Mouse (Mus musculus) lung, postnatal 25 days (tissue): ENCODE data around the gene Stx18.

Experiments
- DNase-seq: peaks from one replicate; pipeline ENCODE4 v3.0.0; 2022; ENCODE audit warnings: low spot score

Gene Stx18

GRCm38 (mm10) chr5:38038710-38039592 lies at the start of gene Stx18:
Stx18 (plus strand) TSS chr5:38038742.
- peak; percentile 87 for DNase-seq

GRCm38 (mm10) chr5:37992346-37992745 lies 46.2 kb upstream of the Stx18 start:
- DNase-seq, result no peak

- DNase-seq, result no peak
Measured at GRCm38 (mm10) chr5:37998805-37999204, 39.7 kb upstream of the Stx18 start.

- no peak for DNase-seq
Measured at GRCm38 (mm10) chr5:38002573-38002972, 36.0 kb upstream of the Stx18 start.

GRCm38 (mm10) chr5:38004746-38005145 lies 33.8 kb upstream of the Stx18 start:
- no peak for DNase-seq

GRCm38 (mm10) chr5:38006415-38007347 lies 31.9 kb upstream of the Stx18 start:
- no peak for DNase-seq

GRCm38 (mm10) chr5:38009071-38009470 lies 29.5 kb upstream of the Stx18 start:
- DNase-seq, result no peak

GRCm38 (mm10) chr5:38014916-38015315 lies 23.6 kb upstream of the Stx18 start:
- DNase-seq, result no peak

GRCm38 (mm10) chr5:38016945-38017344 lies 21.6 kb upstream of the Stx18 start:
- no peak for DNase-seq

- no peak for DNase-seq
Measured at GRCm38 (mm10) chr5:38027656-38028055, 10.9 kb upstream of the Stx18 start.

- DNase-seq, result no peak
Measured at GRCm38 (mm10) chr5:38038274-38038673, 268 bp upstream of the Stx18 start.

- DNase-seq, result no peak
Measured at GRCm38 (mm10) chr5:38039796-38040195, 1.3 kb downstream of the Stx18 start.

GRCm38 (mm10) chr5:38044923-38045322 lies 6.4 kb downstream of the Stx18 start:
- no peak for DNase-seq

GRCm38 (mm10) chr5:38048177-38048576 lies 9.6 kb downstream of the Stx18 start:
- DNase-seq, result no peak

- DNase-seq, result no peak
Measured at GRCm38 (mm10) chr5:38061051-38061450, 22.5 kb downstream of the Stx18 start.

- DNase-seq, result no peak
Measured at GRCm38 (mm10) chr5:38062709-38063108, 24.2 kb downstream of the Stx18 start.

- no peak for DNase-seq
Measured at GRCm38 (mm10) chr5:38063339-38063738, 24.8 kb downstream of the Stx18 start.

- no peak for DNase-seq
Measured at GRCm38 (mm10) chr5:38064043-38064575, 25.6 kb downstream of the Stx18 start.

GRCm38 (mm10) chr5:38064701-38065100 lies 26.2 kb downstream of the Stx18 start:
- DNase-seq, result no peak

- DNase-seq, result no peak
Measured at GRCm38 (mm10) chr5:38065454-38065853, 26.9 kb downstream of the Stx18 start.

- DNase-seq, result no peak
Measured at GRCm38 (mm10) chr5:38066606-38067005, 28.1 kb downstream of the Stx18 start.

- DNase-seq, result no peak
Measured at GRCm38 (mm10) chr5:38076326-38076725, 37.8 kb downstream of the Stx18 start.
